ENCODE assay signal across 9 mouse cellular contexts in the genomic region with DNA sequence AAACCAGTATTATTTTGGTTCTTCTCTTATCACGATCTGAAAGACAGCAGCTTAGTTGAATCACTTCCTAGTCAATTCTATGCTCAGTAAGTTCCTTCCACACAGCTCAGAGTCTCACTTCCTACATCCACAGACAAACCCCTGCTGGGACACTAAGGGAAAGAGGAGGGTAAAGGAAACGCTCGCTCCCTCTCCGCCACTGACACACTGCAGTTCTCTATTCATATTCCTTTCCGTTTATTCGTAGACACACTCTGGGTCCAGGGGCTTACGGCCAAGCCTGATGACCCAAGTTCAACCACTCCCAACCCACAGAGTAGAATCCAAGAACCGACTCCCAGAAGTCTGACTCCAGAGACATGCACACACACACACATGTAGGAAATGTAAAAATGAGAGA. TPM values are rescaled to one million over a fixed set of nuclear protein-coding genes. Genes with fewer than 3 reads are reported as not detected.
DNase-seq lines count a peak whose midpoint lies in the region; ATAC-seq and TF ChIP-seq lines count a peak whose summit lies in the region.
"Had no signal": no experiment of that assay in that cellular context is flagged by ENCODE, and none has a peak within 500 bp of the region (broad histone marks: within the 10 kb centered on the region; RNA-seq: fewer than 3 reads in every experiment).

No protein-coding gene starts in this region.

- H3K27ac ChIP-seq in layer of hippocampus, adult 2 months = peak overlapping the region; percentile 19; the same call in 1 of the 2 replicates
- H3K27ac ChIP-seq: liver, embryonic 15.5 days had no signal

- TF ChIP-seq CTCF in layer of hippocampus, adult 2 months (conservative IDR thresholded peaks at IDR 0.05) = no peak

- ATAC-seq in megakaryocyte, adult 5-6 weeks (ENCODE audit: poor library complexity, severe bottlenecking) = peak; percentile 41; the same call in 1 of the 2 replicates

- intact Hi-C loops in heart, postnatal 36 days (cut with DNase I) = loop anchor here (5.0 kb wide), 1 partner anchor 60 kb away; the partner anchor contains the start of genes Mrpl57 and Ska3

- DNase-seq in layer of hippocampus, adult 2 months (ENCODE audit: low spot score in 2 of 2) = no peak
- DNase-seq in layer of hippocampus, adult 9-10 months (ENCODE audit: low spot score) = no peak
- DNase-seq in gastrocnemius, postnatal 10 days = peak; percentile 27
- peak; percentile 33 to 37 for DNase-seq in heart, postnatal 36 days
- no peak for DNase-seq in left cerebral cortex, adult 9 months (ENCODE audit: low spot score in 2 of 2)
- no peak for DNase-seq in cerebellum, postnatal 4 days (ENCODE audit: low spot score in 2 of 2)
- DNase-seq in frontal cortex, postnatal 36 days (ENCODE audit: low spot score in 2 of 2) = no peak

- H3K4me3 ChIP-seq in layer of hippocampus, adult 2 months = peak overlapping the region; percentile 20; the same call in 1 of the 2 replicates
- H3K4me3 ChIP-seq: liver, embryonic 15.5 days had no signal

RNA-seq across cellular contexts. Expression of gene Zdhhc20, which starts 2.9 kb away (rescaled TPM):
- 10 to 100 TPM; 40.0 to 41.7 TPM for total RNA-seq in layer of hippocampus, adult 2 months (2021)
- total RNA-seq in gastrocnemius, postnatal 10 days (2021) = 10 to 100 TPM; 15.0 to 19.2 TPM
- total RNA-seq in heart, postnatal 36 days (2021) = 1 to 10 TPM; 8.3 to 10.0 TPM
- total RNA-seq in megakaryocyte, adult 5-6 weeks (2015) = 51.5 and 54.5 TPM in 2 replicates
- 60.1 and 91.5 TPM in 2 replicates for total RNA-seq in megakaryocyte, adult 5-6 weeks (2017)

Comparison
In these comparisons a context has a peak if more than half of its experiments do, and no peak if none do; other contexts are left out.
1. DNase-seq: peak in gastrocnemius, postnatal 10 days (single experiment) and heart, postnatal 36 days (2 of 2); none in layer of hippocampus, adult 2 months (0 of 2), layer of hippocampus, adult 9-10 months (single experiment), left cerebral cortex, adult 9 months (0 of 2), cerebellum, postnatal 4 days (0 of 2) and frontal cortex, postnatal 36 days (0 of 2).